Mouse (Mus musculus) brain, embryonic 14.5 days (tissue): ENCODE results near the gene Lrrc20.

Experiments used
- CTCF ChIP-seq: fragments of 200-500 bp; IDR thresholded peaks from 2 replicates; pipeline ENCODE4 v1.5.1; 2012; ENCODE audit warnings: inconsistent platforms, mild to moderate bottlenecking, moderate library complexity, borderline replicate concordance; ENCODE audit not compliant: insufficient read depth, insufficient read length; ENCODE audit errors: extremely low read depth
- POLR2A ChIP-seq: fragments of 200-500 bp; IDR thresholded peaks from 2 replicates; pipeline ENCODE4 v1.6.1; 2012; ENCODE audit warnings: mild to moderate bottlenecking, inconsistent platforms, borderline replicate concordance; ENCODE audit not compliant: poor library complexity, insufficient read depth, insufficient read length, severe bottlenecking; ENCODE audit errors: extremely low read depth

GRCm38 (mm10) chr10:61488522-61489110, 13.0 kb downstream of the Lrrc20 start:
- TF ChIP-seq CTCF (no peak), POLR2A (no peak)
